Mouse (Mus musculus) cerebellum, adult 8-10 months (tissue): ENCODE measurements around the gene Agap3.
A peak's percentile ranks its signal among the peaks of the same experiment; 100 is the strongest.

Experiments
- DNase-seq: peaks from one replicate; pipeline ENCODE4 v3.0.0; 2022

Gene Agap3

GRCm38 (mm10) chr5:24475476-24476241 lies 23.7 kb downstream of the Agap3 start:
- DNase-seq: no peak

DNA sequence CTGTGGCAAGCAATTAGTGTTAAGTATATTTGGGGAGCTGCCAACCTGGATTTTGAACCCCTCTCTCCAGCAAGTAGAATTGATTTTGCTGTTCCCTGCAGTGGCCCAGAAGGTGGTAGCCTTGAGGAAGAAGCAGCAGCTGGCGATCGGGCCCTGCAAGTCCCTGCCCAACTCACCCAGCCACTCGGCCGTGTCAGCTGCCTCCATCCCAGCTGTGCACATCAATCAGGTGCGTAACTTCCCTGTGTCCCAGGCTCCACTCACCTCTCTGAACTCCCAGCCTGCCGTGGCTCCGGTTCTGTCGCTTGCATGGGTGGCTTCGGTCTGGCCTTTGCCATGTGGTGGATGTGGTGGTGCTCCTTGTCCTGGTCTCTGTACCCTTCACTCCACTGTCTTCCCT lies 25.9 kb downstream of the Agap3 start:
- DNase-seq: no peak

- peak; percentile 71 for DNase-seq
Observed at GRCm38 (mm10) chr5:24481647-24482046, 29.7 kb downstream of the Agap3 start.

- no peak for DNase-seq
Observed at GRCm38 (mm10) chr5:24482247-24483079, 30.5 kb downstream of the Agap3 start.

- DNase-seq: peak; percentile 71
Observed at GRCm38 (mm10) chr5:24483326-24483725, 31.3 kb downstream of the Agap3 start.

DNA sequence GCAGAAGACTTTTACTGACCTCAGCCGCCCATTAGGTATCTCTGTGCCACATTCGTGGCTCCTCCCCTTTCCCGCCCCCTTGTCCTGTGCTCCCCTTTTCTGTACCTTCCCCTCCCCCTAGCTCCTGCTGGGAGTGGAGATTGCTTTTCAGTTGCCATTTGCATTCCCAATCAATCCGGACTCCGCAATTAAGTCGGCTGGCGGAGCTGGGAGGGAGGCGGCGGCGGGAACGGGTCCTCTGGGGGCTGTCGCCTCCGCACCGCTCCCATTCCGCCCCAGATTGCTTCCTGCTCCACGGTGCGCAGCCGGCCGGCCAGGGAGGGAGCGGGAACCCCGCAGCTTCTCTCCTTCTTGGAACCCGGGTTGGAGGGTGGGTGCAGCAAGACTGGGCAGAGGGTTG lies 33.0 kb downstream of the Agap3 start:
- DNase-seq: no peak

DNA sequence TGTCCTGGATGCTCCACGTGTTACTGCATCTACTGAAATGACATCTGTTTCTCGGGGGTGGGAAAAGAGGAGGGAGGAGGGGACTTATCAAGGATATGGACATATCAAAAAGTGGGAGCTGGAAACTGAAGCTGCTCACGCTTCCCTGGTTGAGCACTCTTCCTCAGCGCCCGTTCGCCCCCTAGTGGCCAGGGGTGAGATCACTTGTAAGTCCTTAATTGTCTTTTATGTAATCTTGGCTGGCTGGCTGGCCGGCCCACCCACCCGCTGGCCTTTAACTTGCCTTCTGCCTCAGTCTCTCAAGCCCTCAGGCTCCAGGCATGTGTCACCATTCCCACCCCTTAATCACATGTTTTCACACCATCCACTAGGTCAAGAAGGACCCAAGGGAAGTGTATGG lies 34.1 kb downstream of the Agap3 start:
- DNase-seq: peak; percentile 92

DNA sequence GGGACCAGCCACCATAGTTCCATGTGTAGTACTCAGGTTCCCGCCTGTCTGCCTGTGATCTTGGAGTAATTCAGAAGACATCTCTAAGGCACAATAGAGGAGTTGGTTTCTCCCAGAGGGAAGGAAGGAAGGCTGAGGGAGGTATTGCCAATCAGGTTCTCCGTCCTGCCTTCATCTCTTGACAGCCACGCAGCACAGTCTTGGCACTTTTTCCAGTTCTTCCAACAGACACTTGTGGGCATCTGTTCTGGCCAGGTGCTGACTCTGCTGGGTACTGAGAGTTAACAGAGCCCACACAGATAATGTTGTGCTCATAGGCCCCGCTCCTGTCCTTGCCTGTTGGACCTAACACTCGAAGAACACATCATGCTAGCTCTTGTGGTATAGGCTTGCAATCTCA lies 34.8 kb downstream of the Agap3 start:
- no peak for DNase-seq

DNA sequence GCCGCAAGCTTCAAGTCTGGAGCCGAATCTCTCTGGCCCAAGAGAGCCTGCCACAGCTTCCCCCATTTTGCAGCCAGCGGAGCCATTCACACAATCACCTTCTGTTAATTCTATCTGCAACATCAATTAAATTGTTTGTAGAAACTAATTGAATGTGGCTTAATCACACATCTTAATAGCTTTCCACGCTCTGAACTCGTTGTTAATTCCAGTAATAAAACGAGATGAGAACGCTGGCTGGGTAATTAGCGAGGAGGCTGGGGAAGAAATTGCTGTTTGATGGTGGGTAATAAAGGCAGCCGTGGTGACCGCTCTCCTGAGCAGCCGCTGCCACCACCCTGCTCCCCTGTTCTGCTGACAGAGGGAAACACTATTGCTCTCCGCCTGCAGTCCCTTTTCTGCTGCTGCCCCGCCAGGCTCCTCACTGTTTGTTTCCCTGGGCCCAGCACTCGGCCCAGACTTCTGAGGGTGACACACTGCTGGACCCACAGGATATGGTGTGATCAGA lies 38.5 kb downstream of the Agap3 start:
- DNase-seq: no peak

- no peak for DNase-seq
Observed at GRCm38 (mm10) chr5:24492546-24493285, 40.7 kb downstream of the Agap3 start.

DNA sequence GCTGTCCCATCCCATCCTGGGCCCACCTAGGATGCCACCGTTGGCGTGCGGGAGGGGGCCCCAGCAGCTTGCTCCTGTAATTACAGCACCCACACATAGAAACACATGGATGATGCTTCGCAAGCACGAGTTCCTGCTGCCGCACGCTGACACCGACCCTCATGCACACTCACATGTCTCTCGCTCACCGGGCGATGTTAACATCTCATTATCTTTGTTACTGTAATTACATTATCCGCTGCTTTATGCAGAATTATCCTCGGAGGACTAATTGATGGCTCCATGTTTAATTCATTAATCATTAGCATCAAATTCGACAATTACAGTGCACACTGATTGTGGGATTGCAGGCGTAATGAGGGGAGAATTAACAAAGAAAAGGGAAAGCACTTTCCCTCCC lies 43.0 kb downstream of the Agap3 start:
- DNase-seq: no peak

DNA sequence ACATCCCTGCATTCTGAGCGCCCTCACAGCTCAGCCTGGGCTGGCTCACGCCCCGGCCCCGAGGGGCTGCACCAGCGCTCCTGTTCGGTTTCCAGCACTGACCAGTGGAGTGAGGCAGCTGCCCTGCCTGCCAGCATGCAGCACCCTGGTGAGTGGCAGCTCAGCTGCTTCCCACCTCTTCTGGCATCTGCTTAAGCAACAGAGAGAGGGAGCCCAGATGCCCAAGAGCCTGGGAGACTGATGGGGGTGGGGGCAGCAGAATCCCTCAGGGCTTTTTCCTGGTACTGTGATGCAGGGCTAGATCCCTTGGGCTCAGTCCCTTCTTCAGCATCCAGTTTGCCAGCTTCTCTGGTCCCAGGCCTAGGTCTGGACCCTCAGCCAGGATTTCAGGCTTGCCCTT lies 44.8 kb downstream of the Agap3 start:
- no peak for DNase-seq

GRCm38 (mm10) chr5:24497526-24497925 lies 45.5 kb downstream of the Agap3 start:
- DNase-seq: no peak

- DNase-seq: no peak
Observed at GRCm38 (mm10) chr5:24499113-24499512, 47.1 kb downstream of the Agap3 start.

DNA sequence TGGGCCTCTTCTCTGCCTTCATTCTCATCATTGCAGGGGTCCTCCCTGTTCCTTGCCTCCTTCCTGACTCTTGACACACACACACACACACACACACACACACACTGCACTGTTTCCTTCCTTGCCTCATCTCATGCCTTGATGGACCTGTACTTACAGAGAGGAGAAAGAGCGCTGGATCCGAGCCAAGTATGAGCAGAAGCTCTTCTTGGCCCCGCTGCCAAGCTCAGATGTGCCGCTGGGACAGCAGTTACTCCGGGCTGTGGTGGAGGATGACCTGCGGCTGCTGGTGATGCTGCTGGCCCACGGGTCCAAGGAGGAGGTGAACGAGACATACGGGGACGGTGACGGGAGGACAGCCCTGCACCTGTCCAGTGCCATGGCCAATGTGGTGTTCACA lies 48.9 kb downstream of the Agap3 start:
- no peak for DNase-seq

DNA sequence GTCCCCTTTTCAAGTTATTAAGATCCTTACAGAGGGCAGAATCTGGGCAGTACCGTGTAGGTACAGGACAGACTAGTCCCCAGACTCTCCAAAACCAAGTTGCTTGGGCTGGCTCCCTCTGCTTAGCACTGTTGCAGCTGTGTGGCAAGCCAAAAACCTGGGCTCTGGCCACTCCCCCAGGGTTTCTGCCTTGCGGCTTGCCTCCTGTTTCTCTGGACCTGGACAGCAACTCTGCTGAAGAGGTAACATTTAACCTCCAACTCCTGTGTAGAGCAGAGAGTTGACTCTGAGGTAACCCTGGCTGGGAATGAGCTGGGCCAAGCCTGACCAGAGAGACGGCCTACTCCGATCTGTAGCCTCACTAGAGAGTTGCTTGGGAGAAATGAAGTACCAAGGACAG lies 50.8 kb downstream of the Agap3 start:
- DNase-seq: no peak

GRCm38 (mm10) chr5:24505513-24505912 lies 53.5 kb downstream of the Agap3 start:
- no peak for DNase-seq

DNA sequence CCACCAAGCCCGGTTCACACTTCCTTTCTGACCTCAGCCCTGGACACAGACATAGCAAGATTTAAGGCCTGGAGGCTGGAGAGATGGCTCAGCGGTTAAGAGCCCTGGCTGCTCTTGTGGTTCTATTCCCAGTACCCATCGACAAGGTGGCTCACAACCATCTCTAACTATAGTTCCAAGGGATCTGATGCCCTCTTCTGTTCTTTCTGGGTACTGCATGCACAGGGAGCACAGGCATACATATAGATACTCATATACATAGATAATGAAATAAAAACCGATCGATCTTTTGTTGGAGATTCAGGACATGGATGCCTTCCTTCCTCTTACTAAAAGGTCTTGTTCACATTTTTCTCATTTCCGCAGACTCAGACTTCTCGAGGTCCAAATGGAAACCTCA lies 56.4 kb downstream of the Agap3 start:
- DNase-seq: no peak

DNA sequence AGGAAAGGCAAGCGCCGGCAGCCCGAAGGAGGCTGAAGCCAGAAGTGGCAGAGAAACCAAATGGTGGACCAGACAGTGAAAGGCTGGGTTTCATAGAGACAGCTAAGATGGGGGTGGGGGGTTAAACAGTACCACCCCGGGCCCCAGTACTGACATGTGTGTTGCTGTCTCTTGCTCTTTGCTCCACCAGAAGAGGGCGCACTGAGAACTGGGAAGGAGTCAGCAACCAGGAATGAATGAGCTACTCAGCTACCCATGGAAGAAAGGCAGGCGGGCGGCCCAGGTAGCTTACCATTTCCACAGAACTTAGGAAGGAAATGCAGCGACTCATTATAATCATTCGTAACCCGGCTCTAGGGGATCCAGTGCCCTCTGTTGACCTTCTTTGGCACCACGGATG lies 58.7 kb downstream of the Agap3 start:
- DNase-seq: no peak

DNA sequence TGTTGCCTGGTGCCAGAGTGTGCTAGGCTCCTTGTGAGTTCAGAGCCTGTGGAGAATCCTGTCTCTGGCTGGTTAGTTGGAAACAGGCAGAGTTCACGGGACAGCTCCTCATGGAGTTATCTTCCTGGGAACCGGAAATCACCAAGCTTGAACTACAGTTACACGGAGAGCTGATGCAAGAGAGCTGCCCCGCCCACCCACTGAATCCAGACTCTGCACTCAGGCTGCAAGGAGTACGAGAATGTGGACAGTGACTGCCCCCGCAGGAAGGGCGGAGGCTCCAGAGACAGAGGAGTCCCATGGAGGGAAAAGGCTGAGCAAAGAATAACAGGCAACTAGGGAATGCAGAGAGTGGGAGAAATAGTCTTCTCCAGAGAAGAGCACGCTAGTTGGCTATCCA lies 60.3 kb downstream of the Agap3 start:
- no peak for DNase-seq

DNA sequence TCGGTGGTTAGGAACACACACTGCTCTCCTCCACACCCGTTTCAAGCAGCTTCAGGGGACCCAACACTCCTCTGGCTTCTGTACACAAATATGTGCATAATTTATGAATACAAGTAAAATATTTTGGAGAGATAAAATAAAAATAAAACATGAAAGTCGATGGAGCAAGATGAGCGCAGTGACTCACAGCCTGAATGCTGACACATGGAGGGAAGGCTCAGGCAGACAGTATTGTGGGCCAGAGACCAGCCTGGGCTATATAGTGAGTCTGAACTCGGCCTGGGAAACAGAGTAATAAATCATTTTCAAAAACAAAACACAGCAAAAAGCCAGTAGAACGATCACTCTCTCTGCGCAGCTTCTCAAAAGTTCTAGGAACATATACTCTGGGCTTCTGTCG lies 69.4 kb downstream of the Agap3 start:
- no peak for DNase-seq

DNA sequence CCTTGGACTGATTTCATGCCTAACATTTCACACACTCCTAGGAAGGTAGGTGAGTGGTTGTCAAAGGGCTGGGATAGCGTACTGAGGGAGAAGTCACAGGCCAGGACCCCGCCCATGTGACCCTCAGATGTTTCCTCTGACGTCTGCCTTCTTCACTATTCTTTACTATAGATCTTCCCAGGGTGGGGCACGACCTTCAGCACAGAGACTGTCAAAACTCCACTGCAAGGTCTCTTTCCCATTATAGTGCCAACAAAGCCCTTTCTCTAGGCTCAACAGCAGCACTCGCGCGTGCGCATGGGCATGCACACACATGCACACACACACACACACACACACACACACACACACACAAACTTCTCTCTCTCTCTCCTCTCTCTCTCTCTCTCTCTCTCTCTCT lies 71.8 kb downstream of the Agap3 start:
- no peak for DNase-seq

DNA sequence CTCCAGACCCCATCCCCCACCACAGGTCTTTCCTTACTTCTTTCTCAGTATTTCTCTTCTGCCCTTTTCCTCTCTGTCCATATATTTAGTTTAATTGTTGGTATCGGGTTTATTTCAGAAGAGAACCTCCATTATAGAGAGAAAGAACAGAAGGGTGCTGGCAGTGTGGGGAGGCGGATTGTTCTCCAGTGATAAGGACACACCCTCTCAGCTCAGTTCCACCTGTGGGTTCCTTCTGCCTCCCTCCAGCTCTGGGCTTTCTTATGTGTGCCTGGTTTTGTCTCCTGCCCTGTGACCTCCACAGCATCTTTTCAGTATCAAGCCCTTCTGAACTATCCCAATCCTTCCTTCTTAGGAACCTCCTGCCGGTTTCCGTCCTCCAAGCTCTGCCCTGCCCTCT lies 72.5 kb downstream of the Agap3 start:
- no peak for DNase-seq
